Mouse (Mus musculus) heart, embryonic 16.5 days (tissue): ENCODE data around the gene Olfr630. TPM values are rescaled to one million over a fixed set of nuclear protein-coding genes. Genes with fewer than 3 reads are reported as not detected.
"Not testable (repeated sequence)": the region's sequence is repeated elsewhere in the genome, so short reads cannot be mapped to it uniquely, and the experiment has no call there.

Experiments used
- ATAC-seq: fragments of 200-750 bp; cut with Nextera tagmentation; replicated peaks from 2 replicates; pipeline ENCODE4 v1.8.0; 2017; ENCODE audit warnings: moderate number of reproducible peaks; ENCODE audit not compliant: insufficient read depth, low FRiP score; ENCODE audit errors: extremely low read depth
- H3K27ac ChIP-seq: fragments of 300-500 bp; sonication (generic); 2 replicates; pipeline ENCODE4 v1.5.1; 2014; ENCODE audit warnings: mild to moderate bottlenecking, low read length, control low read depth, moderate library complexity
- H3K27me3 ChIP-seq: fragments of 300-500 bp; sonication (generic); 2 replicates; pipeline ENCODE4 v1.6.1; 2014; ENCODE audit warnings: low read length, mixed read lengths; ENCODE audit not compliant: control insufficient read depth, insufficient read depth
- H3K36me3 ChIP-seq: fragments of 300-500 bp; sonication (generic); 2 replicates; pipeline ENCODE4 v1.6.1; 2014; ENCODE audit not compliant: control insufficient read depth, insufficient read depth
- H3K4me1 ChIP-seq: fragments of 300-500 bp; sonication (generic); 2 replicates; pipeline ENCODE4 v1.6.1; 2014; ENCODE audit warnings: low read length, mixed read lengths; ENCODE audit not compliant: control insufficient read depth, insufficient read depth
- H3K4me2 ChIP-seq: fragments of 300-500 bp; sonication (generic); 2 replicates; pipeline ENCODE4 v1.6.1; 2014; ENCODE audit warnings: low read depth, mild to moderate bottlenecking, control low read depth, low read length
- H3K4me3 ChIP-seq: fragments of 300-500 bp; sonication (generic); 2 replicates; pipeline ENCODE4 v1.5.1; 2014; ENCODE audit warnings: mild to moderate bottlenecking, control low read depth, low read length
- H3K9ac ChIP-seq: fragments of 300-500 bp; sonication (generic); 2 replicates; pipeline ENCODE4 v1.6.1; 2014; ENCODE audit warnings: low read length, control low read depth
- H3K9me3 ChIP-seq: fragments of 300-500 bp; sonication (generic); replicated peaks from 2 replicates; pipeline ENCODE4 v1.6.1; 2016; ENCODE audit warnings: low read length; ENCODE audit not compliant: control insufficient read depth
- WGBS: fragments of 180-500 bp; shearing (Covaris S2); extraction: QIAGEN DNeasy Blood & Tissue Kit; methylation state at CpG from one replicate; pipeline ENCODE4 v1.1.7; 2014; 5-methylcytosine and 5-hydroxymethylcytosine counted together
- polyA plus RNA-seq: library from polyadenylated mRNA; unstranded; fragments of >200 nt; fragmentation: Nextera tagmentation; extraction: Ambion mirVana; gene quantifications from 2 replicates; pipeline ENCODE4 v1.2.1, GENCODE M21; 2015

The Olfr630 gene
- not detected in 2 replicates for polyA plus RNA-seq

- Histone ChIP-seq H3K27ac (no peak within 1 kb of the TSS), H3K9me3 (no peaks in the 10 kb centered on the region), H3K27me3 (no peaks in the 10 kb centered on the region), H3K36me3 (no peaks in the 10 kb centered on the region), H3K4me3 (no peak within 1 kb of the TSS), H3K4me2 (no peak within 1 kb of the TSS), H3K4me1 (no peaks in the 10 kb centered on the region), H3K9ac (no peak within 1 kb of the TSS)
- no peak for ATAC-seq
- WGBS = 32% methylated on average over 2 of the region's 2 CpGs
These were observed at the start of gene Olfr630 for GRCm38 (mm10) chr7:103757233-103757632. TSS of gene Olfr630 (minus strand) at chr7:103757333.

- Histone ChIP-seq H3K36me3 (no peaks in the 10 kb centered on the region), H3K9ac (no peak overlapping the region), H3K27me3 (no peaks in the 10 kb centered on the region), H3K4me3 (no peak overlapping the region), H3K9me3 (no peaks in the 10 kb centered on the region), H3K4me1 (no peaks in the 10 kb centered on the region), H3K4me2 (no peak overlapping the region), H3K27ac (no peak overlapping the region)
- no peak for ATAC-seq
- 37% methylated on average over 1 of the region's 1 CpGs for WGBS
These were observed 49.7 kb upstream of the Olfr630 start for GRCm38 (mm10) chr7:103806856-103807255.

GRCm38 (mm10) chr7:103792669-103793388 is 35.7 kb upstream of the Olfr630 start:
- no peaks in the 10 kb centered on the region for H3K4me1 ChIP-seq
- no peaks in the 10 kb centered on the region for H3K27me3 ChIP-seq
- 15% methylated on average over 4 of the region's 4 CpGs for WGBS
- H3K36me3 ChIP-seq = no peaks in the 10 kb centered on the region
- no peak overlapping the region for H3K9ac ChIP-seq
- ATAC-seq = no peak
- no peak overlapping the region for H3K4me3 ChIP-seq
- H3K9me3 ChIP-seq = peaks cover 2% of the 10 kb centered on the region; the same call in 1 of the 2 replicates
- no peak overlapping the region for H3K4me2 ChIP-seq
- H3K27ac ChIP-seq = no peak overlapping the region

- H3K27me3 ChIP-seq = no peaks in the 10 kb centered on the region
- H3K36me3 ChIP-seq = no peaks in the 10 kb centered on the region
- no peak within 1 kb of the TSS for H3K9ac ChIP-seq
- peaks cover 2% of the 10 kb centered on the region; the same call in 1 of the 2 replicates for H3K9me3 ChIP-seq
- H3K4me1 ChIP-seq = no peaks in the 10 kb centered on the region
- no peak for ATAC-seq
- H3K4me3 ChIP-seq = no peak within 1 kb of the TSS
- no peak within 1 kb of the TSS for H3K27ac ChIP-seq
- WGBS = 59% methylated on average over 3 of the region's 3 CpGs
- H3K4me2 ChIP-seq = no peak within 1 kb of the TSS
These were observed 34.6 kb upstream of the Olfr630 start, which contains the start of gene Olfr67 for GRCm38 (mm10) chr7:103791721-103792120. TSS of gene Olfr67 (minus strand) at chr7:103791821.

- H3K4me2 ChIP-seq = no peak within 1 kb of the TSS
- H3K4me1 ChIP-seq = no peaks in the 10 kb centered on the region
- no peak for ATAC-seq
- no peak within 1 kb of the TSS for H3K9ac ChIP-seq
- WGBS = 67% methylated on average over 3 of the region's 3 CpGs
- no peak within 1 kb of the TSS for H3K27ac ChIP-seq
- H3K36me3 ChIP-seq = no peaks in the 10 kb centered on the region
- no peaks in the 10 kb centered on the region for H3K9me3 ChIP-seq
- no peaks in the 10 kb centered on the region for H3K27me3 ChIP-seq
- no peak within 1 kb of the TSS for H3K4me3 ChIP-seq
These were observed 22.5 kb upstream of the Olfr630 start, which contains the start of gene Olfr68 for GRCm38 (mm10) chr7:103779598-103779997. TSS of gene Olfr68 (minus strand) at chr7:103779698.

GRCm38 (mm10) chr7:103777652-103778051 is 20.5 kb upstream of the Olfr630 start:
- ATAC-seq, H3K4me2 ChIP-seq, H3K9ac ChIP-seq, H3K4me3 ChIP-seq, H3K9me3 ChIP-seq, H3K27me3 ChIP-seq, H3K4me1 ChIP-seq, H3K36me3 ChIP-seq, H3K27ac ChIP-seq: not testable (repeated sequence)
- WGBS = 53% methylated on average over 4 of the region's 4 CpGs

- H3K27ac ChIP-seq = no peak within 1 kb of the TSS
- H3K9me3 ChIP-seq = no peaks in the 10 kb centered on the region
- no peaks in the 10 kb centered on the region for H3K36me3 ChIP-seq
- H3K4me3 ChIP-seq = no peak within 1 kb of the TSS
- ATAC-seq = no peak
- WGBS = 56% methylated on average over 2 of the region's 2 CpGs
- H3K4me2 ChIP-seq = no peak within 1 kb of the TSS
- H3K27me3 ChIP-seq = no peaks in the 10 kb centered on the region
- H3K9ac ChIP-seq = no peak within 1 kb of the TSS
- no peaks in the 10 kb centered on the region for H3K4me1 ChIP-seq
These were observed 14.4 kb upstream of the Olfr630 start, which contains the start of gene Olfr69 for GRCm38 (mm10) chr7:103771494-103771893. TSS of gene Olfr69 (minus strand) at chr7:103771594.

- not testable (repeated sequence) for ATAC-seq, H3K27ac ChIP-seq, H3K36me3 ChIP-seq, H3K9me3 ChIP-seq, H3K9ac ChIP-seq, H3K27me3 ChIP-seq, H3K4me1 ChIP-seq, H3K4me3 ChIP-seq, H3K4me2 ChIP-seq
- 69% methylated on average over 5 of the region's 6 CpGs for WGBS
These were observed 10.6 kb upstream of the Olfr630 start for GRCm38 (mm10) chr7:103767687-103768086.

GRCm38 (mm10) chr7:103762212-103762611 is 5.1 kb upstream of the Olfr630 start:
- 71% methylated on average over 6 of the region's 6 CpGs for WGBS
- not testable (repeated sequence) for H3K4me1 ChIP-seq, H3K27ac ChIP-seq, ATAC-seq, H3K4me3 ChIP-seq, H3K36me3 ChIP-seq, H3K27me3 ChIP-seq, H3K9me3 ChIP-seq, H3K4me2 ChIP-seq, H3K9ac ChIP-seq
